Mouse (Mus musculus) central nervous system, embryonic 14 days (tissue): ENCODE data around the gene Vmn1r83. TPM values are rescaled to one million over a fixed set of nuclear protein-coding genes. Genes with fewer than 3 reads are reported as not detected.

Experiments used
- polyA plus RNA-seq: library from polyadenylated mRNA; depleted of rRNA; stranded (reverse); fragments of >200 nt; gene quantifications from 2 replicates; pipeline ENCODE4 v1.2.3, GENCODE M21; 2012; rRNA removed

The Vmn1r83 gene
- not detected in 2 replicates for polyA plus RNA-seq

GRCm38 (mm10) chr7:12329381-12329780, at the start of gene Vmn1r83:
Gene Vmn1r83, minus strand, starts transcription at chr7:12329481.

GRCm38 (mm10) chr7:12369173-12369572, 39.9 kb upstream of the Vmn1r83 start, which contains the start of gene Vmn1r84:
Gene Vmn1r84, minus strand, starts transcription at chr7:12369273.

GRCm38 (mm10) chr7:12300130-12300529, 29.2 kb downstream of the Vmn1r83 start, which contains the start of gene Vmn1r82:
Gene Vmn1r82, plus strand, starts transcription at chr7:12300430.

Other genes starting within 250 kb of the Vmn1r83 start
- not detected in 2 replicates for gene Vmn1r78, start 179.2 kb downstream of the Vmn1r83 start, polyA plus RNA-seq
- not detected in 2 replicates for gene Vmn1r79, start 158.2 kb downstream of the Vmn1r83 start, polyA plus RNA-seq
- not detected in 2 replicates for gene Vmn1r80, start 140.2 kb downstream of the Vmn1r83 start, polyA plus RNA-seq
- not detected in 2 replicates for gene Vmn1r81, start 61.2 kb downstream of the Vmn1r83 start, polyA plus RNA-seq
- not detected in 2 replicates for gene Vmn1r82, start 29.1 kb downstream of the Vmn1r83 start, polyA plus RNA-seq
- gene Vmn1r84, start 39.8 kb upstream of the Vmn1r83 start, polyA plus RNA-seq: not detected in 2 replicates
- gene Zfp551, start 93.3 kb upstream of the Vmn1r83 start, polyA plus RNA-seq: 4.2 and 5.0 TPM in 2 replicates
- 19.0 and 22.7 TPM in 2 replicates for gene Zfp606, start 148.8 kb upstream of the Vmn1r83 start, polyA plus RNA-seq
- not detected in 2 replicates for gene 2900092C05Rik, start 183.0 kb upstream of the Vmn1r83 start, polyA plus RNA-seq